Mouse (Mus musculus) gastrocnemius, adult 8-10 months (tissue): Measurements from ENCODE around the gene Slco1a4. TPM values are rescaled to one million over a fixed set of nuclear protein-coding genes. Genes with fewer than 3 reads are reported as not detected.
"Not testable (repeated sequence)": the region's sequence is repeated elsewhere in the genome, so short reads cannot be mapped to it uniquely, and the experiment has no call there.

ENCODE experiments used
- DNase-seq, 2 experiments: peaks; one replicate each; pipeline ENCODE4 v3.0.0; 2022; ENCODE audit warnings: low spot score in 2 of 2
- total RNA-seq, 4 experiments: library from RNA; stranded (reverse); gene quantifications; 2 replicates each; pipeline ENCODE4 v1.2.4; 2022

Gene Slco1a4
- total RNA-seq, result under 1 TPM in 2 of 4 experiments, not detected in 2; 0.07 to 0.11 TPM

- DNase-seq, result no peak
Measured at GRCm38 (mm10) chr6:141856085-141856484, at the start of gene Slco1a4. Gene Slco1a4, minus strand, starts transcription at chr6:141856199.

GRCm38 (mm10) chr6:141898197-141898596 lies 42.2 kb upstream of the Slco1a4 start:
- DNase-seq, result no peak

- DNase-seq, result no peak
Measured at GRCm38 (mm10) chr6:141889723-141890122, 33.7 kb upstream of the Slco1a4 start.

- no peak for DNase-seq
Measured at GRCm38 (mm10) chr6:141888248-141888647, 32.2 kb upstream of the Slco1a4 start.

- DNase-seq, result no peak
Measured at GRCm38 (mm10) chr6:141882581-141882980, 26.6 kb upstream of the Slco1a4 start.

GRCm38 (mm10) chr6:141875742-141876141 lies 19.7 kb upstream of the Slco1a4 start:
- DNase-seq, result not testable (repeated sequence)

GRCm38 (mm10) chr6:141871711-141872110 lies 15.7 kb upstream of the Slco1a4 start:
- DNase-seq, result no peak

GRCm38 (mm10) chr6:141868735-141869134 lies 12.7 kb upstream of the Slco1a4 start:
- no peak for DNase-seq

- DNase-seq, result no peak
Measured at GRCm38 (mm10) chr6:141866026-141866425, 10.0 kb upstream of the Slco1a4 start.

- DNase-seq, result no peak
Measured at GRCm38 (mm10) chr6:141857735-141858531, 1.9 kb upstream of the Slco1a4 start.

GRCm38 (mm10) chr6:141853616-141854015 lies 2.4 kb downstream of the Slco1a4 start:
- DNase-seq, result no peak

GRCm38 (mm10) chr6:141849051-141849450 lies 6.9 kb downstream of the Slco1a4 start:
- no peak for DNase-seq

GRCm38 (mm10) chr6:141797837-141798236 lies 58.2 kb downstream of the Slco1a4 start:
- no peak for DNase-seq

- no peak for DNase-seq
Measured at GRCm38 (mm10) chr6:141774476-141774875, 81.5 kb downstream of the Slco1a4 start.

- no peak for DNase-seq
Measured at GRCm38 (mm10) chr6:141773710-141774109, 82.3 kb downstream of the Slco1a4 start, which contains the start of gene Gm5724. Gene Gm5724, minus strand, starts transcription at chr6:141773810.

Other genes with a start within 250 kb of the Slco1a4 start
- gene Slco1b2, start 226.7 kb downstream of the Slco1a4 start, total RNA-seq, result under 1 TPM in 1 of 4 experiments, not detected in 3; 0.24 TPM
- gene Gm5724, start 82.4 kb downstream of the Slco1a4 start, total RNA-seq, result not detected
- under 1 TPM in 1 of 4 experiments, not detected in 3; 0.08 TPM for gene Slco1a1, start 90.8 kb upstream of the Slco1a4 start, total RNA-seq
- gene Gm6614, start 155.2 kb upstream of the Slco1a4 start, total RNA-seq, result not detected